Mouse (Mus musculus): Measurements from ENCODE around the gene Usp5.

The Usp5 gene

DNA sequence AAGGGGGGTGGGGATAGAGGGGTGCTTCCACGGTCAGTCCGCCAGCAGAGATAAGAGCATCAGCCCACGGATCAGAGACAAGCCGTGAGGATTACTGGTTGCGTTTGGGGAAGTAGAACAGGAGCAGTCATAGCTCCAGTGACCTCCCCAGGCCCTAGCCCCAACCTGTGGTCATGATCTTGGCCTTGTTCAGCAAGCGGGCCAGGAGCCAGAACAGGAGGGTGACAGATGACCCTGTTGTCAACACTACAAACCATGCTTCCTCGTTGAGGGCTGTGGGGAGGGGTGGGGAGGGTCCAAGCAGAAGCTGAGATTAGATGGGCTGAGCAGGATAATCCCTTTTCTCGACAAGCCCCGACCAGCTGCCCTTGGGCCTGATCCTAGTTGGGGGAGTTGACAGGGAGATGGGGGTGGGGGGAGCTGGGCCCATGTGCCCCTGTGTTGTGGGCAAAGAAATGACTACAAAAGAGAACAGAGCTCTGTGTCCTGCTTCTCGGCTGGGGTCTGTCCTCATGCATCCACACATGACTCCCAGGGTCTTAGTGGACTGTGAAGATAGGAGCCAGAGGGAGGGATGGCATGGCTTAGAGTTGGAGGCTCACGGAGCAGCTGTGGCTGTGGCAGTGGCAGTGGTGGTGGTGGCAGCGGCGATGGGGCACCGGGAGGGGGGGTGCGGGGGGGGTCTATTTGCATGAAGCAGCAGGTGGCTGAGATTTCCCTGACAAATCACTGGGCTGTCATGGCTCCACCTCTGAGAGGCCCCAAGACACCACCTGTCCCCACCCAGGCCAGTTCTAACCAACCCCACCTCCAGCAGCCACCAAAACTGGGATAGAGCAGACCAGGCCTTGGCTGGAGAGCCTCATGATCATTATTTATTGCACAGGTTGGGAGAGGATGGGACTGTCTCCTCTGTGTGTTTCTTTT lies 11.2 kb upstream of the Usp5 start, which contains the start of gene Gnb3:
TSS of gene Gnb3 (minus strand) at position 35 of the 927 bp plus-strand sequence.
- no peak for DNase-seq

DNA sequence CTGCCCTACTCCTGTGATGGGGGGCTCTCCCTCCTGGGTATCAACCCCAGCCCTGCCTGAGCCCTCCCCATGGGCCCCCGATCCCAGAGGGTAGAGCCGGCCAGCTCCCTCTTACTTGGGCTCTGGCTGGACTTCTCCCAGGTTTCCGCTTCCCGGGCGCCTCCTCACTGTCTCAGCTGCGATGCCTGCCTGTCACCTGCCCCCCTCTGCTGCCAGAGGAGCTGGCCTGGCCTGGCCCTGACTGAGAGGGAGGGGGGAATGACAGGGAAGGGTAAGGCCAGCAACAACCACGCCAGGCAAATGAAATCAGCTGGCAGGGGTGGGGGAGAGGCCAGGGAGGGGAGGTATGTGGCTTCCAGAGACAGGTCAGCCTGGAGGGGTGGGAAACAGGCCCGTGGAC lies 10.5 kb upstream of the Usp5 start:
- DNase-seq = peak; percentile 36

DNA sequence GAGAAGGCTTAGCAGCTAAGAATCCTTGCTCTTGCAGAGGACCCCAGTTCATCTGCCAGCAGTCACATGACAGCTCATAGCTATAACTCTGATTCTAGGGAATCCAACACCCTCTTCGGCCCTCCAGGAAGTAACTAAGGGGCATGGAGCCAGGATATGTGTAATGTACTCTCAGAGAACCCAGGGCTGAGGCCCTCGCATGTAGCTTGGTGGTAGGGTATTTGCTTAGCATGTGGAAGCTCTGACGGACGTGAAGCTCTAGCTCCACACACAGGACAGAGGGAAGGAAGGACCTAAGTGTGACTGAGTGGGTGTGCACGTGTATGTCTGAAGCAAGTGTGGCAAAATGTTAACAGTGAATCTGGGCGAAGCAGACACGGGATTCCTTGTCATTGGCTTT lies 7.1 kb upstream of the Usp5 start:
- DNase-seq = no peak

DNA sequence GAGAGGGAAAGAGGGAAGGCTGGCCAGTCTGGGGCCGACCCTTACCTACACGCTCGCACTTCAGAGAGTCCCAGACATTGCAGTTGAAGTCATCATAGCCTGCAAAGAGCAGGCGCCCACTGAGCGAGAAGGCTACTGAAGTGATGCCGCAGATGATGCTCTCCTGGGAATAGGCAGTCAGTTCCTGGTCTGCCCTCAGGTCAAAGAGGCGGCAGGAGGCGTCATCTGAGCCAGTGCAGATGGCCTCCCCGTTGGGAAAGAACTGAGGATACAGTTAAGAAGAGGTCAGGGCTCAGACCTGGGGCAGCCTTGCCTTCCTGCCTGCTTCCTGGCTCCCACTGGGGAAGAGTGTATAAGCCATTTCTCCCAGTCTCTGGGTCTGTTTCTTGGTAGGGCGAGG lies 6.2 kb upstream of the Usp5 start:
- no peak for DNase-seq

DNA sequence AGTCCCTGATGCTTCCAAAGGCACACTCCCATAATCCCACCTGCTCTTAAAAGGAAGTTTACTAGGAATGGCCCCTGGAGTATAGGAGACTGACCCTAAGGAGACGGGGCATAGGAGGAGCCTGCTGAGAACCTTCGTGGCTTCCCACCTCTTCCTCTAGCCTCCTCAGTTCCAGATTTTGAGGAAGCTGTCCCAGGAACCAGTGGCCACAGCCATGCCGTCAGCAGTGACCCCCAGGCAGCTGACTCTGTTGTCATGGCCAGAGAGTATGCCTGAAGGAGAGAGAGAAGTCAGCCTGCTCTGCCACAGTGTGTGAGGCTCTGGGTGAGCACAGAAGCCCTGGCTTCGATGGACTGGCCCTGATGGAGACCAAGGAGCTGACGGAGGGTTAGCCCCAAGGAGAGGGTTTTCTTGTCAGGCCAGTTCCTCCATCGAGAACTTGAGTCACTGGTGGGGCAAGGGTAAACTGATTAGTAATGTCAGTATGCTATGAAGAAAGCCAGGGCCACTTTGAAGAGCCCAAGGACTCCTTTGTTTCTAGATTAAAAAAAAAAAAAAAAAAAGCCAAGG lies 5.3 kb upstream of the Usp5 start:
- no peak for DNase-seq

DNA sequence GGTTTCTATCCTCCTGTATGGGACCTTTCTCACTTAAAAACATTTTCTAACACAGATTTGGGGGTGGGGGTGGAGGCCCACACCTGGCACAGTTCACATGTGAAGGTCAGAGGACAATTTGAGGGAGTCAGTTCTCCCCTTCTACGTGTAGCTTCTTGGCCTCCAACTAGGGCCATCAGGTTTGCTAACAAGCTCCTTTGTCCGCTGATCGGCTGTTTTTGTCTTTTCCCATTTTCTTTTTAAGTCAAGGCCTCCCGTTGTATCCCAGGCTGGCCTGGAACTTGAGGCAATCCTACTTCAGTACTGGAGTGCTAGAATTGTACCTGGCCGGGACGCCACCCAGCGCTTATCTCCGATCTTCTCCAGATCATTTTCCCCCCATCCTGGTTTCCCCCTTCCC lies 2.4 kb upstream of the Usp5 start:
- DNase-seq = peak; percentile 32

DNA sequence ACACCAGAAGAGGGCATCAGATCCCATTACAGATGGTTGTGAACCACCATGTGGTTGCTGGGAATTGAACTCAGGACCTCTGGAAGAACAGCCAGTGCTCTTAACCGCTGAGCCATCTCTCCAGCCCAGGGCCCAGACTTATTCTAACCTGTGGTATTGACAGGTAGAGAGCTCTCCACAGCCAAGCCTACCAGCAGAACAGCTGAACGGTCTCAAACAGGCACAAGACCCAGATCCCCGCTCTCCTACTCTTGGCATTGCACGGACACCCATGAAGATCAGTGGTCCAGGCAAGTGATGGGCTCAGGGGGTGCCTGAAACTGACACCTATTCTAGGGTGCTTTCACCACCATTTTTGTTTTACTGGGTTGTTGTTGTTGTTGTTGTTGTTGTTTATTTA lies 1.9 kb upstream of the Usp5 start:
- DNase-seq = peak; percentile 57

DNA sequence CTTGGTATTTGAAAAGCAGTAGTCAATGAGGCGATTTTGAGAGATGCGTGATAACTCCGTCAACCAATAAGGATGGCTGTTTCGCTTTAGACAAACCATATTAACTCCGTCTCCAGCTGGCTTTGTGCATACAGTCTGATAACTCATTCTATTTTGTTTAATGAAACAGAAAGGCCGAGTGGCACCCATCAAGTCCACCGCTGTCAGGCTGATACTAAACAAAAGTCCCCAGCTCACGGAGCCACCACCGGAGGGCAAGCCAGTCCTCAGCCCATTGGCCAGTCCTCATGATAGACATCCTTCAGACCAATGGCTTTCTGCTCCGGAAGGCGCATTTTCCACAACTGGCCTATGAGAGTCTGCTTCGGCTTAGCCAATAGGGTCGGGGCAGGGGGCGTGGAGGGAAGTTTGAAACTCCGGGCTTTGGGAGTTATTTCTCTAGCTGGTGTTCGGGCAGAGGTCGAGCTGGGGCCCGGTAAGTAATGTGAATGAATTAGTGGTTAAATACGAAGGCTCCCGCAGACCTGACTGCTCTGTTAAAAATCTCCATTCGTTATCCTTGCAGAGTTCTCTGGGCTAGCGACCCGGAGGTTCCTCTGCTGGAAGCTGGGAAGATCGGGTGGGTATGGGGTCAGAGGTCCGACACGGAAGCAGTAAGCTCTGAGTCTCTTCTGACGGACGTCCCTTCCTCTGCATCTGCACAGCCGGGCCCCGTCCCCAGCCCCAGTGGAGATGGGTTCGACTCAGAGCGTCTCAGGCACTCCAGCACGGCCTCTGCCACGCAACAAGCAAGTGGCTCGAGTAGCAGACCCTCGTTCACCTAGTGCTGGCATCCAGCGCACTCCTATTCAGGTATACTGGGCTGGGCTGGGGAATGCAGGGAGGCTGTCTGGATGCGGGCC lies 766 bp upstream of the Usp5 start:
- DNase-seq = peak; percentile 94

DNA sequence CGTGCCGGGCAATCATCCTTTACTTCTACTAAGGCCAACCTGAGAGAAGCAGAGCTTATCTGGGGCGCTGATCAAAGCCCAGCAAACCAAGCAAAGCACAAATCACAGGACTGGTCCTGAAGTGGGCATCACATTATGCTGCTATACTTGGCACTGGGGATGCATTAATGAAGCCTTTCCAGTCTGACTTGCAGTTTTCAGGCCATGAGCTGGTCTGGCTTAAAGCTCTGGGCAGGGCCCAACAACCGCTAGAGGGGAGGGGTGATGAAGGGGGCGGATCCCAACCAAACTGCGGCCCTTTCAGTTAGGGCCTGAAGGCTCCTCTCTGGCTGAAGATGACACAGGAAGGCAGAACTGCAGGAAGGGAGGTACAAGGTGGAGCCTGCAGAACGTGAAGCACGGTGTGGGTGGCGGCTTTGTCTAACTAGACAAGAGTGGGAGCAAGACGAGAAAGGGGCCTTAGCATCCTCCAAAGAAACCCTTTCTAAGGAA lies 1.1 kb downstream of the Usp5 start:
- peak; percentile 74 for DNase-seq

DNA sequence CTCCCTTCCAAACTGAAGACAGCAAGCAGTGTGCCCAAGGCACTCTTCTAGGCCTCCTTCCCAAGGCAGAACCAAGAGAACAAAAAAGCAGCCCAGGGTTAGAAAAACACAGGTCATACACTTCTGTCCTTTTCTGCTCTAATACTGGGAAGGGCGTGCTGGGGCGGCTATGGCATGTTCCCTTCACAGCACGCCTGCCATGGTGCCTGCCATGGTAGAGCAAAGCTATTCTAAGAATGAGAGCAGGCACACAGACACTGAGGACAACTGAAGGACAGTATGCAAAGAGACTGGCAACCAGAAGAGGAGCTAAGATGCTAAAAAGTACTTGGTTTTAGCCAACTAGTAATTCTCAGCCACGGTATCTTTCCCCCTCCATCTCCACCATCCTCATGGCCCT lies 7.2 kb downstream of the Usp5 start:
- peak; percentile 1 for DNase-seq

DNA sequence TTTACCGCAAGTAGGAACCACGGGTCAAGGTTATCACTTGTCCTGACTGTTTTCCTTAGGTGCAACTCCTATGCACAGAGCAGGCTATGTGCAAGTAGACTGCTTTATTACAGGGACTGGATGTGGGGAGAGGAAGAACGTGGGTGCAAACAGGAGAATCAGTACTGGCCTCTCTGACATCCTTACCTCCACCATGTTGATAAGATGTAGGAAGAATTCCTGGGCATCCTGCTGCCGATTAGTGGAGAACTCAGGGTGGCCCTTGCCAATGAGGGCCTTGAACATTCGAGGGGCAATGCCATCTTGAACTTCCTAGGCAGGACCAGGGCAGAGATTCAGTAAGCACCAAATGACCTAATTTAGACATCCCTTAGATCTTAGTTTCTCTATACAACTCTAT lies 8.4 kb downstream of the Usp5 start:
- peak; percentile 2 for DNase-seq

DNA sequence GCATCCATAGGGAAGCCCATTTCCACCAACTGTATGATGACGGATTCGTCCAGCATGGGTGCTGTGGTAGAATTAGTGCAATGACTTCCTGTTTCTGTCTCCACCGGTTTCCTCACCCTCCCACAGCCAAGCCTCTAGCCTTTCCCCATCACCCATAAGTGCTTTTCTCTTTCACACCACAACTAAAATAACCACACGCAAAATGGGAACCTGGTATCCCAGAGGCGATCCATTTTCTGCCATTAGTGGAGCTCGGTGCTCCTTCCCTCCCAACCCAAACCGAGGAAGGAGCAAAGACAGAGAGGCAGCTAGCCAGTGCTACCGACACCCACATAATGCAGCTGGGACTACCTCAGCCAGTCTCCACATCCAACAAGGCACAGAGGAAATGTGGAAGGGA lies 11.3 kb downstream of the Usp5 start:
- DNase-seq = peak; percentile 4

DNA sequence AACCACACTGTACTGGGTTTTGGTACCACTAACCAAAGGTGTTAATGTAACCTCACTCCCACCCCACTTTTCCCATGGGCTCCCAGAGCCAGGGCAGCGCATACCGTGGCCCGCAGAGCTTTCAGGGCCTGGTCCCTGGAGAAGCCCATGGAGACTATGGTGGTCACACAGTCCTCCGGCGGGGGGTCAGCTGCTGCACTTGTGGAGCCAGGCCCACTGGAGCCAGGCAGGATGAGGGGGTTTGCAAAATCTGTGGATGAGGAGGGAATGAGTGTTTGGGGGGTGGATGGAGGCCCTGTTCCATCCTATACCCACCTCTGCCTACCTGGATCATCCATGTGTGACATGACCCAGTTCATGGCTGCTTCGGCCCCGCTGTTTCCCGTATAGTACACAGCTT lies 11.7 kb downstream of the Usp5 start:
- peak; percentile 27 for DNase-seq

DNA sequence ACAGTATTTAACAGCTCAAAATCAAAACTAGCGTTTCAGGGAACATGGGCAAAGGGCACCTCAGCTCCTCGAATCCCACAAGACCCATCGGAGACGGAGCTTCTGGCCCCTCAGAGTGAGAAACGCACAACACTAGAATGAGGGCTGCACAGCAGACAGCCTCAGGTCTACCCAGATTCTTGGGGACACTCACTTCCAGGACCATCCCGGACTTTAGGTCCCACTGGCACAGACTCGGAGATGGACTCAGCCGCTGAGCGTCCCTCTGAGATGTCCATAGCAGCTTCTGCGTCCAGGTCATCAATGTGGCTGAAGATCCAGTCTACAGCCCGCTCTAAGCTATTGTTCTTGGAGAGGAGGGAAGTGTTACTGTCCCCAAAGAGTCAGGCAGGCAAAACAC lies 12.2 kb downstream of the Usp5 start:
- peak; percentile 16 for DNase-seq

DNA sequence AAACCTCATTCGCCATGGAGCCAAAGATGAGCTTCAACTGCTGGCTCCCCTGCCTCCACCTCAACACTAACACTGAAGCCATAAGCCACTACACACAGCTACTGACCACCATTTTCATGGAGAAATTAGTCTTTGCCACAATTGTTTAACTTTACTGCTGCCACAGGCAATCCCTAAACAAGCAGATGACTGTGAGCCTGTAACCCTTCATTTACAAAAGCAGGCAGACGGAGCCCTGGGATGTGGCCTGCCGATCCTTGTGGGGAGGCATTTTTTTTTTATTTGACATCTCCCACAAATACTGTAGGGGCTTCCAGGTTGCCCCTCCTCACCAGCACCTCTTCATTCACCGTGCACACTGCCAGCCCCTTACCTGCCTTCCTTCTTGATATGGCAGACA lies 12.7 kb downstream of the Usp5 start:
- DNase-seq = peak; percentile 16

DNA sequence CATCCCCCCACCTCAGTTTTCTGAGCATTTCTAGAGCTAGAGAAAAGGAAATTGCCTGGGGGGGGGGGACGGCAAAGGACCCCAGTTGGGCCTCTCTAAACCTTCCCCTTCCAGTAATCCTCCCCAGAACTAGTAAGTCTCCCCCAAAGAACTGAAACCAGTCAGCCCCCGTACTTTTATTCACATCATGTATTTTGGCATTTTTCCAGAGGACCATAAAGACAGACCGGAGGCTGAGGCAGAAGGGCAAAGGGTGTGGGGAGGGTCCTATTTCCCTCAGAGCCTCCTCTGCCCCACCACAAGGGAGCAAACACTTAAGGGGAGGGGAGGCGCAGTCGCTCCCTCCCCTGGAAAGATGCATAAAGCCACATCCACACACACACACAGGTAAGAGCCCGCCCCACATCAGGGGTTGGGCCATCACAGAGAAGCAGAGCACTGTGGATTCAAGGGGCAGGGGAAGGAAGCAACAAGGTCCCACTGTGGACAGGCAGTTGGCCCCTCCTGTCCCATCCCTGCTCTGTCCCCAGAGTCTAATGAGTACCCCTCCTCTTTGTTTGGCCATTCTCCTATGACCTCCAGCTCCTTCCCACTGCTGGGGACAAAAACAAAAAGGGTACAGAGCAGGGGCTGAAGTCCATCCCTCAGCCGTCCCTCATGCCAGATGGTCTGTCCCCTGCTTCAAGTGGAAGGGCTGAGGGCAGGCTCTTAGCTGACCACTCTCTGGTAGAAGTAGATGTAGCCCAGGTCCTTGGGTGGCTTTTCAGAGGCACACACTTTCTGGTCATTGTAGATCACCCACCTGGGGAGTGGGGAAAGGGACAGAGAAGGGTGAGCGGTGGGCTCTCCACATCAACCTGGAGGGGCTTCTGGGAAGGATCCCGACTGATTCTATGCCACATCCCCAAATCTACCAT lies 14.2 kb downstream of the Usp5 start:
- peak; percentile 62 for DNase-seq

DNA sequence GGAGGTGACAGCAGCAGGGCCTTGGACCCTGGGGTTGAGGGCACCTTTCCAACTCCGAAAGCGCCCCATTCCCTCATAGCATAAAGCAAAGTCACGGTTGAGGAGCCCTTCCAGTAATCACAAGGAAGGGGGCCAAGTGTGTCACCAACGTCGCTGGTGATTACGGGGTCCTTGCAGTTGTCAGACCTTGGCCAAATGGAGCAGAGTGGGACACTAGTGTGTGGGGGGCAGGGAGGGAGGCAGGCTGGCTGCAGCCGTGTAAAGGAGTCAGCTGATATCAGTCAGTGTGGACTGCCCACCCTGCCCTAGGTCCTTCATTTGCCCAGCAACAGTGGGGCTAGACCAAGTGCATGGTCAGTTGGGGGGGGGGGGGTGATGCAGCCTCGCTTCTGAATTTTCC lies 14.8 kb downstream of the Usp5 start:
- no peak for DNase-seq

DNA sequence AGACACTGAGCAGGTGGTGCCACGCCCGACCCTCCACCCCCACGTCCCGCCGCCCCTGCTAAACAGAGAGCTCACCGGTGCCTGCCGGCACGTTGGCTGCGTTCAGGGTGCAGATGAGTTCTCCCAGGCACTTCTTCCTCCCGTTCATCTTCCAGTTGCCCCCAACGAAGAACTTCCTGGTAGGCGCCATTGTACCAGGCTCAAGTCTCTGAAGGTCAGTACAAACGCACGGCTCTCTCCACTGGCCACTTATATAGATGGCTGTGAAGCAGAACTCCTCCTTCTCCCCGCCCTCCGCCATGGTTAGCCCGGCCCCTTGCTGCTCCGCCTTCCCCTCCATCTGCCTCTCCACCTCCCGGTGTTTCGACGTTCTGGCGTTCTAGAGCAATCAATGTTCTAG lies 15.4 kb downstream of the Usp5 start, which contains the start of gene Tpi1:
TSS of gene Tpi1 (minus strand) at position 364 of the 400 bp plus-strand sequence.
- peak; percentile 93 for DNase-seq

DNA sequence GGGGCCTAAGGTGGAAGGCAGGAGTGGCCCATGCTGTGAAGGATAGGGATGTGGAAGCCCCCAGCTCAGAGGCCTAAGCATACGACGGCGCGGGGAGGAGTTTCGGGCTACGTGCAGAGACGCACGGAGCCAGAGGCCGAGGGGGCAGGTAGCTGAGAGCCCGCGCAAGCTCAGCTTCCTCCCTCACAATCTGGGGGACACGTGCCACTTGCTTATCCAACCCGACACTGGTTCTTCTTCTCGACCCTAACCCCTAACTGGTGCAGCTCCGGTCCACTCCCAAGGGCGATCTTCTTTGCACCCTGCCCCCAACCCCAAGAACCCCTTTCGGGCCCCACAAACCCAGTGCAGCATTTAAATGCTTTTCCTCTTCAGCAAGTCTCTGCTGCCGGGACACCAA lies 15.8 kb downstream of the Usp5 start:
- peak; percentile 85 for DNase-seq

DNA sequence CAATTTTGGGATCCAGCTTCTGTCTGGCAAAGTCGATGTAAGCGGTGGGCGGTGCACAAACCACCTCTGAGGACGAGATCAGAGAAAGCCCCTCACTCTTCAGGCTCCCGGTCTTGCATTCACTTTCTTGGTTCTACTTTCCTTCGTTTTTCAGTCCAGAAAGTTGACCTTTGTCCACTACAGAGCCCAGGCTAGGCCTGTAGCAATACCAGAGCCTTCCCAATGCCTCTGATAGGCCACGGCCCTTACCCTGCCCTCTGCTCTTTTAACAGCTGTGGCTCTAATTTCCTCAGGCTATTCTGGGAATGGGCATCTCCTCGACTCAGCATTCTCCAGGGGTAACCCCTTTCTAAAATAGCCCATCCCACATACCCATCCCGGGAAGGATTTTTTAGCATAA lies 16.4 kb downstream of the Usp5 start:
- DNase-seq = peak; percentile 41

DNA sequence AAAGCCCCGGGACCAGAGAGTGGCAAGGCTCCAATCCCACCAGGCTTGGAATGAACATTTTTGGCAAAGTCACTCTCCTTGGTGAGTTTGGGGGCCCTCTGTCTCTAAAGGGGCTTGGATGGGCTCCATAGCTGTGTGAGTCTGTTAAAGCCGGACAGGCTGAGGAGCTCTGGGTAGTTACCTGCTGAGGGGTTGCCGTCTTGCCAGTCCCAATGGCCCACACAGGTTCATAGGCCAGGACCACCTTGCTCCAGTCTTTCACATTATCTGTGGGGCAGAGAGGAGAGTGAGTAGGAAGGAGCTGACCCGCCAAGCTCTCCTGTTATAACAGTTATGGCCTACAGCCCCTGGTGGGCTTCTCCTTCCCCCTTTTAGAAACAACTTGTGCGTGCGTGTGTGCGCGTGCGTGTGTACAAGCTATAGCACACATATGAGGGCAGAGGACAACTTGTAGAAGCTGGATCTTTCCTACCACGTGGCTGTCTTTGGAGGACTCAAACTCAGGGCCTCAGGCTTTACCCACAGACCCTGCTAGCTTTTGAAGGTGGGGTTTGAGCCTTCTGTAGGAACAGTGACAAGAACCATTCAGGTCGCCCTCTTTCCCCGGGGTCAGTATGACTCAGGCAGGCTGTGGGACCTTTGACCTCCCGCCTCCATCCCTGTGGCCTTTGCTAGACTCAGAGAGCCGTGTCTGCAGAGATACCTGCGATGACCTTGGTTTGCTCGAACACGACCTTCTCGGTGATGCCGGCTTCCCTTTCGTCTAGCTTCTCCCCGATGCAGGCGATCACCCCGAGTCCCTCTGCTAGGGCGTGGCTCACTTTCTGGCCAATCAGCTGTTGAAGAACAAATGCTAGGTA lies 17.4 kb downstream of the Usp5 start:
- DNase-seq = peak; percentile 52

Data from cerebellum, adult 11-12 months (tissue).